Mouse (Mus musculus) v-Abl transformed pro-B cells (cell line): Measurements from ENCODE around the gene Dpm2.

ENCODE experiments used
- in situ Hi-C, 2 experiments: fragments of 400-800 bp; cut with MboI; formaldehyde crosslinking; loops; one replicate each; pipeline ENCODE4 v1.15.1; 2025; ENCODE audit not compliant: unreplicated experiment in 2 of 2

Gene Dpm2

GRCm38 (mm10) chr2:32578146-32579046 is 7.7 kb downstream of the Dpm2 start:
- in situ Hi-C loops, result loop anchor here in 1 of 2 experiments (25.0 kb wide), 1 partner anchor 109 kb away; no protein-coding TSS in a partner anchor

GRCm38 (mm10) chr2:32581450-32582095 is 10.9 kb downstream of the Dpm2 start:
- in situ Hi-C loops, result loop anchor here in 1 of 2 experiments (25.0 kb wide), 1 partner anchor 106 kb away; no protein-coding TSS in a partner anchor

GRCm38 (mm10) chr2:32582830-32583799 is 12.5 kb downstream of the Dpm2 start:
- in situ Hi-C loops, result loop anchor here in 1 of 2 experiments (25.0 kb wide), 1 partner anchor 104 kb away; no protein-coding TSS in a partner anchor

- in situ Hi-C loops, result loop anchor here in 1 of 2 experiments (25.0 kb wide), 1 partner anchor 102 kb away; no protein-coding TSS in a partner anchor
Observed at GRCm38 (mm10) chr2:32585149-32585714, 14.6 kb downstream of the Dpm2 start.

- in situ Hi-C loops, result loop anchor here in 1 of 2 experiments (25.0 kb wide), 1 partner anchor 100 kb away; no protein-coding TSS in a partner anchor
Observed at GRCm38 (mm10) chr2:32586871-32587351, 16.3 kb downstream of the Dpm2 start, which contains the start of gene St6galnac4. St6galnac4 (plus strand) TSS chr2:32587095.

GRCm38 (mm10) chr2:32587731-32588321 is 17.2 kb downstream of the Dpm2 start:
- in situ Hi-C loops, result loop anchor here in 1 of 2 experiments (25.0 kb wide), 1 partner anchor 99 kb away; no protein-coding TSS in a partner anchor

- in situ Hi-C loops, result loop anchor here in 1 of 2 experiments (25.0 kb wide), 1 partner anchor 98 kb away; no protein-coding TSS in a partner anchor
Observed at GRCm38 (mm10) chr2:32589213-32589795, 18.6 kb downstream of the Dpm2 start.

- in situ Hi-C loops, result loop anchor here in 1 of 2 experiments (25.0 kb wide), 1 partner anchor 97 kb away; no protein-coding TSS in a partner anchor
Observed at GRCm38 (mm10) chr2:32590224-32590623, 19.6 kb downstream of the Dpm2 start.

- in situ Hi-C loops, result loop anchor here in 1 of 2 experiments (25.0 kb wide), 1 partner anchor 96 kb away; no protein-coding TSS in a partner anchor
Observed at GRCm38 (mm10) chr2:32591249-32591648, 20.6 kb downstream of the Dpm2 start.

- in situ Hi-C loops, result loop anchor here in 1 of 2 experiments (25.0 kb wide), 1 partner anchor 91 kb away; no protein-coding TSS in a partner anchor
Observed at GRCm38 (mm10) chr2:32596725-32597124, 26.1 kb downstream of the Dpm2 start.

- in situ Hi-C loops, result loop anchor here in 1 of 2 experiments (25.0 kb wide), 1 partner anchor 90 kb away; no protein-coding TSS in a partner anchor
Observed at GRCm38 (mm10) chr2:32597248-32597647, 26.6 kb downstream of the Dpm2 start.

- in situ Hi-C loops, result loop anchor here in 1 of 2 experiments (25.0 kb wide), 1 partner anchor 90 kb away; no protein-coding TSS in a partner anchor
Observed at GRCm38 (mm10) chr2:32597699-32598098, 27.0 kb downstream of the Dpm2 start.

- in situ Hi-C loops, result loop anchor here in 1 of 2 experiments (25.0 kb wide), 1 partner anchor 89 kb away; no protein-coding TSS in a partner anchor
Observed at GRCm38 (mm10) chr2:32598506-32598905, 27.8 kb downstream of the Dpm2 start.

- in situ Hi-C loops, result loop anchor here in 1 of 2 experiments (25.0 kb wide), 1 partner anchor 88 kb away; no protein-coding TSS in a partner anchor
Observed at GRCm38 (mm10) chr2:32599409-32599808, 28.8 kb downstream of the Dpm2 start, which contains the start of gene St6galnac6. St6galnac6 (plus strand) TSS chr2:32599709.

GRCm38 (mm10) chr2:32601417-32602065 is 30.9 kb downstream of the Dpm2 start:
- in situ Hi-C loops, result no loop called here

- in situ Hi-C loops, result no loop called here
Observed at GRCm38 (mm10) chr2:32602600-32603054, 32.0 kb downstream of the Dpm2 start.

- in situ Hi-C loops, result no loop called here
Observed at GRCm38 (mm10) chr2:32604631-32605030, 34.0 kb downstream of the Dpm2 start.
